Mouse (Mus musculus) CH12.LX (cell line): Measurements from ENCODE around the gene Uhrf1bp1.

ENCODE experiments used
- CTCF ChIP-seq, 2 experiments: IDR thresholded peaks in 1 of 2; conservative IDR thresholded peaks in 1 of 2; 2 replicates each; pipeline ENCODE4 v1.5.1; 2011 to 2012; ENCODE audit warnings: low read depth in 2 of 2, low read length in 2 of 2, improper control_type of control experiment in 1 of 2, inconsistent platforms in 1 of 2, mild to moderate bottlenecking in 1 of 2, moderate library complexity in 1 of 2
- EP300 ChIP-seq: IDR thresholded peaks from 2 replicates; pipeline ENCODE4 v1.6.1; 2011; ENCODE audit warnings: low read length, improper control_type of control experiment
- GABPA ChIP-seq: IDR thresholded peaks from 2 replicates; pipeline ENCODE4 v1.6.1; 2012; ENCODE audit warnings: low read depth, low read length, improper control_type of control experiment, inconsistent platforms; ENCODE audit not compliant: insufficient replicate concordance
- MAZ ChIP-seq: IDR thresholded peaks from 2 replicates; pipeline ENCODE4 v1.6.1; 2012; ENCODE audit warnings: low read depth, mild to moderate bottlenecking, inconsistent platforms, low read length, improper control_type of control experiment, moderate library complexity
- POLR2A ChIP-seq: IDR thresholded peaks from 2 replicates; pipeline ENCODE4 v1.6.1; 2011; ENCODE audit warnings: low read depth, mild to moderate bottlenecking, improper control_type of control experiment, low read length
- RAD21 ChIP-seq: IDR thresholded peaks from 2 replicates; pipeline ENCODE4 v1.6.1; 2011; ENCODE audit warnings: low read depth, mild to moderate bottlenecking, low read length, improper control_type of control experiment, moderate library complexity
- SMC3 ChIP-seq: IDR thresholded peaks from 2 replicates; pipeline ENCODE4 v1.6.1; 2011; ENCODE audit warnings: low read depth, low read length, improper control_type of control experiment
- TCF12 ChIP-seq: IDR thresholded peaks from 2 replicates; pipeline ENCODE4 v1.6.1; 2014; ENCODE audit warnings: low read depth, mild to moderate bottlenecking, inconsistent platforms, low read length, improper control_type of control experiment
- USF1 ChIP-seq: IDR thresholded peaks from 2 replicates; pipeline ENCODE4 v1.6.1; 2014; ENCODE audit warnings: low read depth, mild to moderate bottlenecking, inconsistent platforms, low read length, improper control_type of control experiment
- ZKSCAN1 ChIP-seq: IDR thresholded peaks from 2 replicates; pipeline ENCODE4 v1.6.1; 2012; ENCODE audit warnings: low read depth, inconsistent platforms, low read length, improper control_type of control experiment, borderline replicate concordance

- no peak for TF ChIP-seq CTCF (conservative IDR thresholded peaks at IDR 0.05 in 1 of 2, IDR thresholded peaks at IDR 0.05 in 1 of 2; ENCODE audit: low read depth in 2 of 2, low read length in 2 of 2)
- no peak for TF ChIP-seq GABPA
- no peak for TF ChIP-seq USF1
- no peak for TF ChIP-seq EP300
- peak; percentile 46; the same call in 1 of the 2 replicates for TF ChIP-seq TCF12
- TF ChIP-seq POLR2A, result peak; percentile 65
- no peak for TF ChIP-seq ZKSCAN1
- TF ChIP-seq MAZ, result no peak; the same call in 1 of the 2 replicates
- TF ChIP-seq RAD21, result no peak
- TF ChIP-seq SMC3, result no peak
These were observed 29.3 kb upstream of the Uhrf1bp1 start for GRCm38 (mm10) chr17:27826908-27827383.
